Mouse (Mus musculus): Measurements from ENCODE around the gene Armc2. TPM values are rescaled to one million over a fixed set of nuclear protein-coding genes. Genes with fewer than 3 reads are reported as not detected.

Gene Armc2
- polyA plus RNA-seq, 1 experiment from 2014 or later = 0.42 TPM

- H3K36me3 ChIP-seq (ENCODE audit: control insufficient read depth, insufficient read depth, low read length) = no peaks in the 10 kb centered on the region
- no peak overlapping the region for H3K9ac ChIP-seq (ENCODE audit: low read depth, low read length)
- no peaks in the 10 kb centered on the region; the same call in 1 of the 2 replicates for H3K27me3 ChIP-seq (ENCODE audit: control insufficient read depth, insufficient read depth, low read length)
- H3K4me3 ChIP-seq (ENCODE audit: low read length) = no peak overlapping the region
- no peaks in the 10 kb centered on the region for H3K4me1 ChIP-seq (ENCODE audit: control insufficient read depth, insufficient read depth, low read length)
- ATAC-seq (ENCODE audit: low FRiP score, low TSS enrichment) = no peak
- H3K27ac ChIP-seq (ENCODE audit: low read depth, low read length) = no peak overlapping the region
- no peaks in the 10 kb centered on the region for H3K9me3 ChIP-seq (ENCODE audit: control insufficient read depth, low read length)
- 34% methylated on average over 14 of the region's 14 CpGs for WGBS
- no peak overlapping the region for H3K4me2 ChIP-seq (replicated peaks; ENCODE audit: low read depth, low read length)
Observed at GRCm38 (mm10) chr10:41991364-41992058, 26.7 kb downstream of the Armc2 start.

GRCm38 (mm10) chr10:41990896-41991295, 27.3 kb downstream of the Armc2 start:
- no peak for ATAC-seq (ENCODE audit: low FRiP score, low TSS enrichment)
- Histone ChIP-seq H3K9ac (ENCODE audit: low read depth, low read length) (no peak overlapping the region), H3K4me2 (replicated peaks; ENCODE audit: low read depth, low read length) (no peak overlapping the region), H3K4me3 (ENCODE audit: low read length) (no peak overlapping the region), H3K9me3 (ENCODE audit: control insufficient read depth, low read length) (no peaks in the 10 kb centered on the region), H3K36me3 (ENCODE audit: control insufficient read depth, insufficient read depth, low read length) (no peaks in the 10 kb centered on the region), H3K4me1 (ENCODE audit: control insufficient read depth, insufficient read depth, low read length) (no peaks in the 10 kb centered on the region), H3K27ac (ENCODE audit: low read depth, low read length) (no peak overlapping the region), H3K27me3 (ENCODE audit: control insufficient read depth, insufficient read depth, low read length) (no peaks in the 10 kb centered on the region; the same call in 1 of the 2 replicates)
- 32% methylated on average over 13 of the region's 13 CpGs for WGBS

- H3K9me3 ChIP-seq (ENCODE audit: control insufficient read depth, low read length) = no peaks in the 10 kb centered on the region
- H3K27me3 ChIP-seq (ENCODE audit: control insufficient read depth, insufficient read depth, low read length) = no peaks in the 10 kb centered on the region
- no peak overlapping the region for H3K4me2 ChIP-seq (replicated peaks; ENCODE audit: low read depth, low read length)
- WGBS = 92% methylated on average over 3 of the region's 3 CpGs
- no peak overlapping the region for H3K4me3 ChIP-seq (ENCODE audit: low read length)
- no peak overlapping the region for H3K27ac ChIP-seq (ENCODE audit: low read depth, low read length)
- ATAC-seq (ENCODE audit: low FRiP score, low TSS enrichment) = no peak
- H3K36me3 ChIP-seq (ENCODE audit: control insufficient read depth, insufficient read depth, low read length) = no peaks in the 10 kb centered on the region
- H3K9ac ChIP-seq (ENCODE audit: low read depth, low read length) = no peak overlapping the region
- H3K4me1 ChIP-seq (ENCODE audit: control insufficient read depth, insufficient read depth, low read length) = no peaks in the 10 kb centered on the region
Observed at GRCm38 (mm10) chr10:41988930-41989329, 29.3 kb downstream of the Armc2 start.

- Histone ChIP-seq H3K4me2 (replicated peaks; ENCODE audit: low read depth, low read length) (no peak overlapping the region), H3K36me3 (ENCODE audit: control insufficient read depth, insufficient read depth, low read length) (no peaks in the 10 kb centered on the region), H3K4me1 (ENCODE audit: control insufficient read depth, insufficient read depth, low read length) (no peaks in the 10 kb centered on the region), H3K27ac (ENCODE audit: low read depth, low read length) (no peak overlapping the region), H3K9me3 (ENCODE audit: control insufficient read depth, low read length) (no peaks in the 10 kb centered on the region), H3K4me3 (ENCODE audit: low read length) (no peak overlapping the region), H3K27me3 (ENCODE audit: control insufficient read depth, insufficient read depth, low read length) (no peaks in the 10 kb centered on the region), H3K9ac (ENCODE audit: low read depth, low read length) (no peak overlapping the region)
- ATAC-seq (ENCODE audit: low FRiP score, low TSS enrichment) = no peak
- 76% methylated on average over 8 of the region's 8 CpGs for WGBS
Observed at GRCm38 (mm10) chr10:41986126-41986525, 32.1 kb downstream of the Armc2 start.

GRCm38 (mm10) chr10:41984221-41984620, 34.0 kb downstream of the Armc2 start:
- no peak overlapping the region for H3K9ac ChIP-seq (ENCODE audit: low read depth, low read length)
- no peaks in the 10 kb centered on the region for H3K36me3 ChIP-seq (ENCODE audit: control insufficient read depth, insufficient read depth, low read length)
- no peak overlapping the region for H3K4me3 ChIP-seq (ENCODE audit: low read length)
- WGBS = 94% methylated on average over 6 of the region's 6 CpGs
- H3K4me2 ChIP-seq (replicated peaks; ENCODE audit: low read depth, low read length) = no peak overlapping the region
- H3K4me1 ChIP-seq (ENCODE audit: control insufficient read depth, insufficient read depth, low read length) = no peaks in the 10 kb centered on the region
- H3K27me3 ChIP-seq (ENCODE audit: control insufficient read depth, insufficient read depth, low read length) = no peaks in the 10 kb centered on the region
- no peak for ATAC-seq (ENCODE audit: low FRiP score, low TSS enrichment)
- H3K9me3 ChIP-seq (ENCODE audit: control insufficient read depth, low read length) = no peaks in the 10 kb centered on the region
- H3K27ac ChIP-seq (ENCODE audit: low read depth, low read length) = no peak overlapping the region

GRCm38 (mm10) chr10:41982821-41983220, 35.4 kb downstream of the Armc2 start:
- no peaks in the 10 kb centered on the region for H3K27me3 ChIP-seq (ENCODE audit: control insufficient read depth, insufficient read depth, low read length)
- WGBS = 49% methylated on average over 7 of the region's 7 CpGs

GRCm38 (mm10) chr10:41980772-41981383, 37.4 kb downstream of the Armc2 start:
- Histone ChIP-seq H3K4me1 (ENCODE audit: control insufficient read depth, insufficient read depth, low read length) (no peaks in the 10 kb centered on the region), H3K4me2 (replicated peaks; ENCODE audit: low read depth, low read length) (no peak overlapping the region), H3K4me3 (ENCODE audit: low read length) (no peak overlapping the region), H3K27me3 (ENCODE audit: control insufficient read depth, insufficient read depth, low read length) (no peaks in the 10 kb centered on the region), H3K27ac (ENCODE audit: low read depth, low read length) (no peak overlapping the region), H3K36me3 (ENCODE audit: control insufficient read depth, insufficient read depth, low read length) (no peaks in the 10 kb centered on the region), H3K9me3 (ENCODE audit: control insufficient read depth, low read length) (no peaks in the 10 kb centered on the region), H3K9ac (ENCODE audit: low read depth, low read length) (no peak overlapping the region)
- peak; percentile 83 for ATAC-seq (ENCODE audit: low FRiP score, low TSS enrichment)
- WGBS = 25% methylated on average over 6 of the region's 6 CpGs

More at GRCm38 (mm10) chr10:41982821-41983220, 35.4 kb downstream of the Armc2 start:
- Histone ChIP-seq H3K4me2 (replicated peaks; ENCODE audit: low read depth, low read length) (no peak overlapping the region), H3K9ac (ENCODE audit: low read depth, low read length) (no peak overlapping the region), H3K27ac (ENCODE audit: low read depth, low read length) (no peak overlapping the region), H3K4me1 (ENCODE audit: control insufficient read depth, insufficient read depth, low read length) (no peaks in the 10 kb centered on the region), H3K36me3 (ENCODE audit: control insufficient read depth, insufficient read depth, low read length) (no peaks in the 10 kb centered on the region), H3K4me3 (ENCODE audit: low read length) (no peak overlapping the region), H3K9me3 (ENCODE audit: control insufficient read depth, low read length) (no peaks in the 10 kb centered on the region)
- ATAC-seq (ENCODE audit: low FRiP score, low TSS enrichment) = no peak

GRCm38 (mm10) chr10:41978403-41979234, 39.6 kb downstream of the Armc2 start:
- no peaks in the 10 kb centered on the region for H3K4me1 ChIP-seq (ENCODE audit: control insufficient read depth, insufficient read depth, low read length)

GRCm38 (mm10) chr10:41972676-41973075, 45.6 kb downstream of the Armc2 start:
- Histone ChIP-seq H3K4me3 (ENCODE audit: low read length) (no peak overlapping the region), H3K9me3 (ENCODE audit: control insufficient read depth, low read length) (no peaks in the 10 kb centered on the region), H3K9ac (ENCODE audit: low read depth, low read length) (no peak overlapping the region), H3K27ac (ENCODE audit: low read depth, low read length) (no peak overlapping the region), H3K4me1 (ENCODE audit: control insufficient read depth, insufficient read depth, low read length) (no peaks in the 10 kb centered on the region), H3K27me3 (ENCODE audit: control insufficient read depth, insufficient read depth, low read length) (no peaks in the 10 kb centered on the region), H3K36me3 (ENCODE audit: control insufficient read depth, insufficient read depth, low read length) (no peaks in the 10 kb centered on the region), H3K4me2 (replicated peaks; ENCODE audit: low read depth, low read length) (no peak overlapping the region)
- 81% methylated on average over 9 of the region's 9 CpGs for WGBS
- ATAC-seq (ENCODE audit: low FRiP score, low TSS enrichment) = no peak

More at GRCm38 (mm10) chr10:41978403-41979234, 39.6 kb downstream of the Armc2 start:
- no peak overlapping the region for H3K9ac ChIP-seq (ENCODE audit: low read depth, low read length)
- H3K9me3 ChIP-seq (ENCODE audit: control insufficient read depth, low read length) = no peaks in the 10 kb centered on the region
- H3K27ac ChIP-seq (ENCODE audit: low read depth, low read length) = no peak overlapping the region
- no peaks in the 10 kb centered on the region for H3K27me3 ChIP-seq (ENCODE audit: control insufficient read depth, insufficient read depth, low read length)
- no peaks in the 10 kb centered on the region for H3K36me3 ChIP-seq (ENCODE audit: control insufficient read depth, insufficient read depth, low read length)
- 82% methylated on average over 7 of the region's 7 CpGs for WGBS
- no peak for ATAC-seq (ENCODE audit: low FRiP score, low TSS enrichment)
- H3K4me3 ChIP-seq (ENCODE audit: low read length) = no peak overlapping the region
- H3K4me2 ChIP-seq (replicated peaks; ENCODE audit: low read depth, low read length) = no peak overlapping the region

All from kidney, embryonic 14.5 days (tissue).